Mouse (Mus musculus): ENCODE data around the gene Elavl2. TPM values are rescaled to one million over a fixed set of nuclear protein-coding genes. Genes with fewer than 3 reads are reported as not detected.

Gene Elavl2
- not detected for polyA plus RNA-seq (2014; fragmentation: Illumina TruSeq; extraction: RNeasy Lipid Tissue Mini Kit (QIAGEN cat#74804); ENCODE audit: low read depth, low replicate concordance)

DNA sequence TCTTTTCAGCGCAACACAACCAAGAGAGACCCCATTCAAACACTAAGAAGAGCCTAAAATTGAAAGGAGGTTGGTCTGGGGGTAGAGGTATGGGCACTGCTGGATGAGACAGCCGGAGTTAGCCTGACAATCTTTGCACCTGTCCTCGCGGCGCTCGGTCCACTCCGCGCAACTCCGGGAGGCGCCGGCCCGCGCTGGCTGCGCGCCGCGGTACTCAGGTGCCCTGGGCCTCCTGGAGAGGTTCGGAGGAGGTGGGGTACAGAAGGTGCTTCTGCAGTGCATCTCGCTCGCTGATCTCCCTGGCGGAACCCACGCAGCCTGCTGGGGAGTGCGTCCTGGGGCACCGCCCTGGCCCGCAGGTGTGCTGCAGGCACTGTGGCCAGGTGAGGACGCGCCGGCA lies at the start of gene Elavl2:
TSS of gene Elavl2 (minus strand) at position 363 of the 400 bp plus-strand sequence.

All from liver, adult 10 weeks (tissue).